Mouse (Mus musculus) kidney, embryonic 14.5 days (tissue): ENCODE data around the gene A930017K11Rik. TPM values are rescaled to one million over a fixed set of nuclear protein-coding genes. Genes with fewer than 3 reads are reported as not detected.

Experiments
- ATAC-seq: fragments of 200-750 bp; cut with Nextera tagmentation; 2 replicates; pipeline ENCODE4 v1.8.0; 2017; ENCODE audit warnings: moderate number of reproducible peaks, mild to moderate bottlenecking, moderate TSS enrichment, moderate library complexity; ENCODE audit not compliant: low FRiP score, low TSS enrichment
- H3K27ac ChIP-seq: fragments of 300-500 bp; sonication (generic); 2 replicates; pipeline ENCODE4 v1.5.1; 2014; ENCODE audit warnings: low read depth, mild to moderate bottlenecking, low read length, moderate library complexity, mixed read lengths
- H3K27me3 ChIP-seq: fragments of 300-500 bp; sonication (generic); 2 replicates; pipeline ENCODE4 v1.6.1; 2014; ENCODE audit warnings: mild to moderate bottlenecking, low read length; ENCODE audit not compliant: control insufficient read depth, insufficient read depth
- H3K36me3 ChIP-seq: fragments of 300-500 bp; sonication (generic); 2 replicates; pipeline ENCODE4 v1.6.1; 2014; ENCODE audit warnings: low read length, mixed read lengths; ENCODE audit not compliant: control insufficient read depth, insufficient read depth
- H3K4me1 ChIP-seq: fragments of 300-500 bp; sonication (generic); 2 replicates; pipeline ENCODE4 v1.6.1; 2014; ENCODE audit warnings: low read length, mixed read lengths; ENCODE audit not compliant: control insufficient read depth, insufficient read depth
- H3K4me2 ChIP-seq: fragments of 300-500 bp; sonication (generic); replicated peaks from 2 replicates; pipeline ENCODE4 v1.6.1; 2014; ENCODE audit warnings: low read depth, mild to moderate bottlenecking, low read length
- H3K4me3 ChIP-seq: fragments of 300-500 bp; sonication (generic); 2 replicates; pipeline ENCODE4 v1.5.1; 2014; ENCODE audit warnings: mild to moderate bottlenecking, low read length
- H3K9ac ChIP-seq: fragments of 300-500 bp; sonication (generic); 2 replicates; pipeline ENCODE4 v1.6.1; 2014; ENCODE audit warnings: low read depth, mild to moderate bottlenecking, low read length, moderate library complexity
- H3K9me3 ChIP-seq: fragments of 300-500 bp; sonication (generic); 2 replicates; pipeline ENCODE4 v1.6.1; 2016; ENCODE audit warnings: low read length; ENCODE audit not compliant: control insufficient read depth
- WGBS: fragments of 180-500 bp; shearing (Covaris S2); extraction: QIAGEN DNeasy Blood & Tissue Kit; methylation state at CpG from one replicate; pipeline ENCODE4 v1.1.7; 2014; 5-methylcytosine and 5-hydroxymethylcytosine counted together
- polyA plus RNA-seq: library from polyadenylated mRNA; unstranded; fragments of >200 nt; fragmentation: Nextera tagmentation; extraction: Ambion mirVana; gene quantifications from 2 replicates; pipeline ENCODE4 v1.2.1, GENCODE M21; 2014

The A930017K11Rik gene
- polyA plus RNA-seq, 1 experiment from 2014 or later, result 4.4 TPM

- Histone ChIP-seq H3K4me2 (no peak overlapping the region), H3K9ac (0 out of 2 replicates have a peak overlapping the region, but pooled peaks have one; percentile 23)
- peak; percentile 51 for ATAC-seq
These were observed 6.7 kb downstream of the A930017K11Rik start for GRCm38 (mm10) chr17:25945517-25946155.

DNA sequence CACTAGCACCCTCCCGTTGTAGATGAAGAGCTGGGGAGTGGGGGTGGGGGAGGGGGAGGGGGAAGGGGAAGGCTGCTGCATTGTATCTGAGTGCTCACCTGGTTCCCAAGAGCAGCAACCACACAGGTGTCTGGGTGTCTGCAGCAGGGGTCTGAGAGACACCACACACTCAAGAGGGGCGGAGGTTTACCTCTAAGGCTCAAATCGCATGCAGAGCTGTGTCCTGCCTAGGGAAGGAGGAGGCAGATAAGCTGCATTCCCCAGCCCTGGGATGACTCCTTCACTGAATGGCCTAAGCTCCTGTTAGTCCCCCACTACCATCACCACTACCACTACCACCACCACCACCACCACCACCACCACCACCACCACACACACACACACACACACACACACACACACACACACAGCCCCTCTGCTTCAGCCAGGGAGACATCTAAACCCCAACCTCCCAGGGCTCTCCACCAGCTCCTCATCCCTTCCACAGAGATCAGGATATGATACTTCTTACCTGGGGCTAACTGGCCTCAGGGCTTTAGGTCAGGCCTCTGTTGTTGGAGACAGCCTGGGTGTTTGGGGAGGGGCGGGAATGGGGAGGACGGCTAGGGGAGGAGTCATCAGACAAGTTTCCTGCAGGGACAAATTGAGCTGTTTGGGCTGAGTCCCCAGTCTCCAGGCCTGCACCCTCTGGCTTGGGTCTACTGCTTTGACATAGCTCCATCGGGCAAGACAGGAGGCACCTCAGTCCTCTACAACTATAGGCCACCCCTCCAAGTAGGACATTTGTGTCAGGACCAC lies 7.8 kb downstream of the A930017K11Rik start, which contains the start of the genes Pigq and Nhlrc4:
Pigq (minus strand) TSS at position 571 of the 798 bp plus-strand sequence.
Nhlrc4 (minus strand) TSS at position 596 of the 798 bp plus-strand sequence.
- no peaks in the 10 kb centered on the region for H3K9me3 ChIP-seq
- H3K4me3 ChIP-seq, result no peak within 1 kb of the TSS
- H3K36me3 ChIP-seq, result no peaks in the 10 kb centered on the region; the same call in 1 of the 2 replicates
- WGBS, result 62% methylated on average over 6 of the region's 6 CpGs
- no peak within 1 kb of the TSS for H3K4me2 ChIP-seq
- H3K27ac ChIP-seq, result peak within 1 kb of the TSS; percentile 55; the same call in 1 of the 2 replicates
- H3K27me3 ChIP-seq, result no peaks in the 10 kb centered on the region; the same call in 1 of the 2 replicates
- no peak for ATAC-seq
- 0 out of 2 replicates have a peak within 1 kb of the TSS, but pooled peaks have one; percentile 23 for H3K9ac ChIP-seq
- peaks cover 13% of the 10 kb centered on the region for H3K4me1 ChIP-seq

More at GRCm38 (mm10) chr17:25945517-25946155, 6.7 kb downstream of the A930017K11Rik start:
- Histone ChIP-seq H3K27ac (peak overlapping the region; percentile 55; the same call in 1 of the 2 replicates), H3K9me3 (no peaks in the 10 kb centered on the region), H3K36me3 (no peaks in the 10 kb centered on the region), H3K27me3 (peaks cover 10% of the 10 kb centered on the region), H3K4me1 (peaks cover 10% of the 10 kb centered on the region), H3K4me3 (no peak overlapping the region)
- 48% methylated on average over 9 of the region's 9 CpGs for WGBS

- no peak overlapping the region for H3K4me2 ChIP-seq
- 79% methylated on average over 9 of the region's 9 CpGs for WGBS
- H3K4me1 ChIP-seq, result peaks cover 13% of the 10 kb centered on the region
- H3K4me3 ChIP-seq, result no peak overlapping the region
- H3K9me3 ChIP-seq, result no peaks in the 10 kb centered on the region
- no peaks in the 10 kb centered on the region for H3K27me3 ChIP-seq
- no peak overlapping the region for H3K9ac ChIP-seq
- no peak overlapping the region for H3K27ac ChIP-seq
- H3K36me3 ChIP-seq, result no peaks in the 10 kb centered on the region; the same call in 1 of the 2 replicates
- ATAC-seq, result no peak
These were observed 8.6 kb downstream of the A930017K11Rik start for GRCm38 (mm10) chr17:25943769-25944168.

GRCm38 (mm10) chr17:25943221-25943620 lies 9.1 kb downstream of the A930017K11Rik start:
- Histone ChIP-seq H3K4me2 (no peak overlapping the region), H3K4me1 (peaks cover 13% of the 10 kb centered on the region), H3K27ac (no peak overlapping the region), H3K4me3 (no peak overlapping the region), H3K9me3 (no peaks in the 10 kb centered on the region), H3K27me3 (no peaks in the 10 kb centered on the region), H3K9ac (no peak overlapping the region), H3K36me3 (no peaks in the 10 kb centered on the region; the same call in 1 of the 2 replicates)
- 90% methylated on average over 3 of the region's 3 CpGs for WGBS
- no peak for ATAC-seq

DNA sequence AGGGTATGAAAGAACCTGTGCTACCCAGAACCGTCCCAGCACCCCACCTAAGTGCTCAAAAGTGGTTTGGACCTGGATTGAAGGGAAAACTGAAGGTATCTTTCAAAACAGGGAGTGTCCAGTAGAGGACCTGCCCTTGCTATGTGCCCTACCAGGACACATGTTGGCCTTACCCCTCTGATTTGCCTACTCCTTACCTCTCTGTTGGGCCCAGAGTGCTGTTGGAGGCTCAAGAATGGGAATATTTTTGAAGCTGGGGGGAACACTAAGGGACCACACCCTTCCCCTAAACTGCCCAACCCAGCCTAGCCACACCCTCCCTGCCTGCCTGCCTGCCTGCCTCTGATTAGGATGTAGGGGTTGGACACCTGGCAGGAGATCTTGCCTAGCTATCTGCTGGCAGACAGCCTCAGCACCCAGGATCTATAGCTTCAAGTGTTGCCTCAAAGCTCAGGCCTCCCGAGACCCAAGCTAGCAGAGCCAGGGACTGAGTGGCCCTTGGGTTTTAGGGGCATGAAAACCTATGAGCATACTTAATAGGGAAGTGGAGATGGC lies 9.7 kb downstream of the A930017K11Rik start:
- Histone ChIP-seq H3K36me3 (peaks cover under 1% of the 10 kb centered on the region; the same call in 1 of the 2 replicates), H3K4me3 (no peak overlapping the region), H3K27ac (no peak overlapping the region; the same call in 1 of the 2 replicates), H3K4me1 (peaks cover 13% of the 10 kb centered on the region), H3K27me3 (no peaks in the 10 kb centered on the region), H3K9me3 (no peaks in the 10 kb centered on the region), H3K4me2 (no peak overlapping the region), H3K9ac (no peak overlapping the region)
- 85% methylated on average over 2 of the region's 2 CpGs for WGBS
- no peak for ATAC-seq

DNA sequence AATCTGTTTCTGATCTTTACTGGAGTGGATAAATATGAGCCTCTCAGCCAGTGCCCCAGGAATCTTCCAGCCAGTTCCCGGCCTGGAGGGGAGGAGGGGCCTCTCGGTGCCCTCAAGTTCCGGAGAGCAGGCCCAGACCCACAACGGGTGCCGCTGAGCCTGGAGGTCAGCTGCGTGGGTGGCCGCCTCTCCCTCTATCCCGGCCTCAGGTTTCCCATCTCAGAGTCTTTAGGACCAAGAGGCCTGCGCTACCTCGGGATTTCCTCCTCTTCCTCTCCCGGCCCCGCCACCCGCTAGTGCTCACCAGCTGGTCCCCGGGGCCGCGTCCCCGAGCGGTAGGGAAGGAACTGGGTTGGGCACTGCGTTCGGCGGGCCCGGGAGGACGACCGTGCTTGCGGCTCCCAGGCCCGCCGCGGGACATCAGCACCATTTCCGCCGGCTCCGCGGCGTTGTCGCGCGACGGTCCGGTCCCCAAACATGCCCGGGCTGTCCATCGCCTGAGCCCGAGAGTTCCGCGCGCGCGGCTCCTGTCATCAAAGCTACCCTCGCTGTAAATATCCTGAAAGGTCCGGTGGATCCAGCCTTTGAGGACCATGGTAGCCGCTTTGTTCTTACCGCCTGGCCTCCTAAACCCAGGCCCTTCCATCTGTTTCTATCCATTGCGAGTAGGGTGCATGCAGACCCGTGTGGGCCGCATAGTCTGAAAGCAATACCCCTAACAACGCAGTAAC lies 10.7 kb downstream of the A930017K11Rik start:
- Histone ChIP-seq H3K4me3 (peak overlapping the region; percentile 94), H3K4me2 (peak overlapping the region; percentile 51), H3K9ac (peak overlapping the region; percentile 97), H3K9me3 (no peaks in the 10 kb centered on the region), H3K27ac (peak overlapping the region; percentile 92), H3K27me3 (no peaks in the 10 kb centered on the region), H3K4me1 (peaks cover 13% of the 10 kb centered on the region), H3K36me3 (peaks cover 10% of the 10 kb centered on the region)
- ATAC-seq, result peak; percentile 59
- 4% methylated on average over 45 of the region's 54 CpGs for WGBS

DNA sequence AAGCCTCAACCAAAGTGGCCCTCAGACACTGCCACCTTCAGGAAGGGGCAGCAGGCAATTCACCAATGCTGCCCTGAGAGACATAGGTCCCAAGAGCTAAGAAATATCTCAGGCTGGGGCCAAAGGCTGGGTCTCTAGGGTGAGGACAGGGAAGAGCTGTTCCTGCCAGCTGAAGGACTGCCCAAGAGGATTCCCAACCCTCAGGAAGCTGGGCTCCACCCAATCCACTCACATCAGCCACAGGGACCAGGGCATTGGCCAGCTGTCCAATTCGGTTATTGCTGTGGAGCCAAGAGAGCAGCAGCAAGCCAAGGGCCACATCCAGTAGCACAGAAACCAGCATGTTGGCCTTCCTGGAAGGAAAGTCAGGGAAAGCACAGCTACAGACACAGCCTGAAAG lies 17.8 kb downstream of the A930017K11Rik start:
- no peaks in the 10 kb centered on the region for H3K27me3 ChIP-seq
- no peak overlapping the region for H3K9ac ChIP-seq
- ATAC-seq, result no peak
- peaks cover 73% of the 10 kb centered on the region for H3K36me3 ChIP-seq
- H3K27ac ChIP-seq, result no peak overlapping the region
- 92% methylated on average over 1 of the region's 1 CpGs for WGBS
- no peaks in the 10 kb centered on the region for H3K4me1 ChIP-seq
- H3K9me3 ChIP-seq, result no peaks in the 10 kb centered on the region
- H3K4me2 ChIP-seq, result no peak overlapping the region
- H3K4me3 ChIP-seq, result no peak overlapping the region

GRCm38 (mm10) chr17:25925348-25925747 lies 27.0 kb downstream of the A930017K11Rik start:
- H3K27me3 ChIP-seq, result no peaks in the 10 kb centered on the region
- 69% methylated on average over 2 of the region's 2 CpGs for WGBS

More at GRCm38 (mm10) chr17:25925348-25925747, 27.0 kb downstream of the A930017K11Rik start:
- no peak for ATAC-seq
- H3K4me1 ChIP-seq, result no peaks in the 10 kb centered on the region
- H3K4me2 ChIP-seq, result no peak overlapping the region
- peaks cover 48% of the 10 kb centered on the region for H3K36me3 ChIP-seq
- H3K4me3 ChIP-seq, result no peak overlapping the region
- H3K27ac ChIP-seq, result no peak overlapping the region
- H3K9me3 ChIP-seq, result no peaks in the 10 kb centered on the region
- no peak overlapping the region for H3K9ac ChIP-seq
